12 mouse cellular contexts compared by ENCODE assay signal in genomic region chr4:98105971-98106370, GRCm38 (mm10).
A peak's percentile ranks its signal among the peaks of the same experiment; 100 is the strongest.
DNase-seq lines count a peak whose midpoint lies in the region; ATAC-seq lines count a peak whose summit lies in the region.
"Had no signal": no experiment of that assay in that cellular context is flagged by ENCODE, and none has a peak within 500 bp of the region (broad histone marks: within the 10 kb centered on the region; RNA-seq: fewer than 3 reads in every experiment).

No protein-coding gene starts in this region.

- H3K4me1 ChIP-seq in hindbrain, embryonic 10.5 days (replicated peaks): peaks cover 93% of the 10 kb centered on the region
- H3K4me1 ChIP-seq in hindbrain, embryonic 16.5 days (ENCODE audit: control insufficient read depth, insufficient read depth, low read depth, low read length): peaks cover 36% of the 10 kb centered on the region
- peaks cover 51% of the 10 kb centered on the region for H3K4me1 ChIP-seq in heart, embryonic 12.5 days (replicated peaks)
- H3K4me1 ChIP-seq in kidney, embryonic 14.5 days (ENCODE audit: control insufficient read depth, insufficient read depth, low read length): peaks cover 48% of the 10 kb centered on the region
- peaks cover 37% of the 10 kb centered on the region for H3K4me1 ChIP-seq in neural tube, embryonic 14.5 days (ENCODE audit: control insufficient read depth, insufficient read depth, low read length)

- no peaks in the 10 kb centered on the region for H3K9me3 ChIP-seq in hindbrain, embryonic 10.5 days
- no peaks in the 10 kb centered on the region for H3K9me3 ChIP-seq in hindbrain, embryonic 16.5 days (ENCODE audit: control insufficient read depth, low read length)
- H3K9me3 ChIP-seq in heart, embryonic 12.5 days (replicated peaks): no peaks in the 10 kb centered on the region
- H3K9me3 ChIP-seq in kidney, embryonic 14.5 days (ENCODE audit: control insufficient read depth, low read length): no peaks in the 10 kb centered on the region
- no peaks in the 10 kb centered on the region for H3K9me3 ChIP-seq in neural tube, embryonic 14.5 days (ENCODE audit: control insufficient read depth, low read length)
- H3K9me3 ChIP-seq: liver, embryonic 15.5 days had no signal

- intact Hi-C loops in left cerebral cortex, postnatal 36 days (cut with DNase I): loop anchor here (5.0 to 10.0 kb wide), 2 partner anchors 216 to 351 kb away; no protein-coding TSS in a partner anchor

- ATAC-seq in hindbrain, embryonic 16.5 days: no peak
- no peak for ATAC-seq in heart, embryonic 12.5 days (ENCODE audit: insufficient number of reproducible peaks, low FRiP score)
- ATAC-seq in kidney, embryonic 14.5 days (ENCODE audit: low FRiP score, low TSS enrichment): no peak
- ATAC-seq in neural tube, embryonic 14.5 days (ENCODE audit: low read depth): no peak

- no peak for DNase-seq in hindbrain, embryonic 10.5 days (ENCODE audit: low spot score)
- no peak for DNase-seq in left cerebral cortex, postnatal 36 days (ENCODE audit: low spot score in 2 of 2)
- no peak for DNase-seq in layer of hippocampus, adult 11-12 months (ENCODE audit: low spot score)
- no peak for DNase-seq in left cerebral cortex, adult 9 months (ENCODE audit: low spot score in 2 of 2)
- DNase-seq: adrenal gland, postnatal 14 days; right cerebral cortex, postnatal 25 days had no signal

- no peak overlapping the region; the same call in 1 of the 2 replicates for H3K4me3 ChIP-seq in hindbrain, embryonic 10.5 days
- no peak overlapping the region for H3K4me3 ChIP-seq in hindbrain, embryonic 16.5 days (ENCODE audit: low read length)
- H3K4me3 ChIP-seq in heart, embryonic 12.5 days: no peak overlapping the region
- peak overlapping the region; percentile 4; the same call in 1 of the 2 replicates for H3K4me3 ChIP-seq in kidney, embryonic 14.5 days (ENCODE audit: low read length)
- H3K4me3 ChIP-seq in neural tube, embryonic 14.5 days (ENCODE audit: low read depth, low read length): no peak overlapping the region
- H3K4me3 ChIP-seq: liver, embryonic 15.5 days had no signal

- H3K36me3 ChIP-seq in hindbrain, embryonic 10.5 days: no peaks in the 10 kb centered on the region
- no peaks in the 10 kb centered on the region for H3K36me3 ChIP-seq in hindbrain, embryonic 16.5 days (ENCODE audit: control insufficient read depth, insufficient read depth, low read length)
- no peaks in the 10 kb centered on the region for H3K36me3 ChIP-seq in heart, embryonic 12.5 days
- H3K36me3 ChIP-seq in kidney, embryonic 14.5 days (ENCODE audit: control insufficient read depth, insufficient read depth, low read length): no peaks in the 10 kb centered on the region
- H3K36me3 ChIP-seq in neural tube, embryonic 14.5 days (ENCODE audit: control insufficient read depth, insufficient read depth, low read length): no peaks in the 10 kb centered on the region
- H3K36me3 ChIP-seq: liver, embryonic 15.5 days had no signal

- 53% methylated on average over 6 of the region's 6 CpGs for WGBS in hindbrain, embryonic 10.5 days
- 36% methylated on average over 6 of the region's 6 CpGs for WGBS in hindbrain, embryonic 16.5 days
- 68% methylated on average over 6 of the region's 6 CpGs for WGBS in heart, embryonic 12.5 days
- 17% methylated on average over 6 of the region's 6 CpGs for WGBS in kidney, embryonic 14.5 days
- WGBS in neural tube, embryonic 14.5 days: 36% methylated on average over 6 of the region's 6 CpGs

- peak overlapping the region; percentile 86 for H3K27ac ChIP-seq in hindbrain, embryonic 10.5 days
- no peak overlapping the region for H3K27ac ChIP-seq in hindbrain, embryonic 16.5 days (ENCODE audit: low read depth, low read length)
- H3K27ac ChIP-seq in heart, embryonic 12.5 days (ENCODE audit: poor library complexity, severe bottlenecking): peak overlapping the region; percentile 83
- peak overlapping the region; percentile 76; the same call in 1 of the 2 replicates for H3K27ac ChIP-seq in kidney, embryonic 14.5 days (ENCODE audit: low read depth, low read length)
- peak overlapping the region; percentile 45; the same call in 1 of the 2 replicates for H3K27ac ChIP-seq in neural tube, embryonic 14.5 days (ENCODE audit: low read depth, low read length)
- H3K27ac ChIP-seq: liver, embryonic 15.5 days had no signal

- H3K4me2 ChIP-seq in hindbrain, embryonic 16.5 days (ENCODE audit: low read length): no peak overlapping the region; the same call in 1 of the 2 replicates
- H3K4me2 ChIP-seq in heart, embryonic 12.5 days: no peak overlapping the region
- peak overlapping the region; percentile 30 for H3K4me2 ChIP-seq in kidney, embryonic 14.5 days (replicated peaks; ENCODE audit: low read depth, low read length)
- peak overlapping the region; percentile 30; the same call in 1 of the 2 replicates for H3K4me2 ChIP-seq in neural tube, embryonic 14.5 days (ENCODE audit: low read depth, low read length)
- H3K4me2 ChIP-seq: liver, embryonic 15.5 days had no signal

- no peak overlapping the region for H3K9ac ChIP-seq in hindbrain, embryonic 16.5 days (ENCODE audit: low read depth, low read length)
- no peak overlapping the region for H3K9ac ChIP-seq in heart, embryonic 12.5 days
- H3K9ac ChIP-seq in kidney, embryonic 14.5 days (ENCODE audit: low read depth, low read length): no peak overlapping the region
- H3K9ac ChIP-seq in neural tube, embryonic 14.5 days (replicated peaks; ENCODE audit: low read depth, low read length): no peak overlapping the region
- H3K9ac ChIP-seq: liver, embryonic 15.5 days had no signal

- peaks cover 42% of the 10 kb centered on the region for H3K27me3 ChIP-seq in hindbrain, embryonic 10.5 days (ENCODE audit: insufficient read depth, poor library complexity, severe bottlenecking)
- no peaks in the 10 kb centered on the region for H3K27me3 ChIP-seq in hindbrain, embryonic 16.5 days (replicated peaks; ENCODE audit: control insufficient read depth, insufficient read depth, low read length)
- H3K27me3 ChIP-seq in heart, embryonic 12.5 days (replicated peaks): no peaks in the 10 kb centered on the region
- no peaks in the 10 kb centered on the region for H3K27me3 ChIP-seq in kidney, embryonic 14.5 days (ENCODE audit: control insufficient read depth, insufficient read depth, low read length)
- no peaks in the 10 kb centered on the region for H3K27me3 ChIP-seq in neural tube, embryonic 14.5 days (ENCODE audit: control insufficient read depth, insufficient read depth, low read length)
- H3K27me3 ChIP-seq: CH12.LX had no signal

Comparison
In these comparisons a context has a peak if more than half of its experiments do, and no peak if none do; other contexts are left out.
1. H3K4me2 ChIP-seq: peak in kidney, embryonic 14.5 days (single experiment) and neural tube, embryonic 14.5 days (single experiment); none in hindbrain, embryonic 16.5 days (single experiment) and heart, embryonic 12.5 days (single experiment).